Mouse (Mus musculus): ENCODE measurements at regions not wholly inside any gene's neighbourhood (a gene's known extent, or its start where the extent isn't known, plus 50 kb on each side); places are given as distances from the start of the nearest gene placed in this dataset.

- Histone ChIP-seq H3K27ac (no peak overlapping the region), H3K9me3 (ENCODE audit: control insufficient read depth, low read length) (no peaks in the 10 kb centered on the region), H3K9ac (replicated peaks) (no peak overlapping the region), H3K4me3 (ENCODE audit: insufficient read depth in 1 of 2, low read depth in 2 of 2, low read length in 2 of 2) (no peak overlapping the region), H3K27me3 (ENCODE audit: control insufficient read depth, insufficient read depth, low read length) (no peaks in the 10 kb centered on the region), H3K36me3 (replicated peaks; ENCODE audit: control insufficient read depth, insufficient read depth, low read depth) (no peaks in the 10 kb centered on the region), H3K4me1 (replicated peaks; ENCODE audit: control insufficient read depth in 2 of 2, insufficient read depth in 2 of 2, low read length in 1 of 2) (no peaks in the 10 kb centered on the region), H3K4me2 (ENCODE audit: low read depth) (no peak overlapping the region)
- no peak for TF ChIP-seq EP300 (IDR thresholded peaks at IDR 0.05; ENCODE audit: low read depth)
- TF ChIP-seq CTCF (IDR thresholded peaks at IDR 0.05; ENCODE audit: low read depth), result no peak
- DNase-seq (ENCODE audit: low read depth in 3 of 3, low spot score in 3 of 3), result no peak
- 27% methylated on average over 5 of the region's 5 CpGs for WGBS (ENCODE audit: insufficient replicate concordance)
- ATAC-seq (ENCODE audit: insufficient read depth), result no peak
Observed at GRCm38 (mm10) chr12:54533134-54533533, 123.2 kb downstream of the Sptssa start.

- Histone ChIP-seq H3K9ac (replicated peaks) (no peak overlapping the region), H3K4me2 (ENCODE audit: low read depth) (no peak overlapping the region), H3K36me3 (replicated peaks; ENCODE audit: control insufficient read depth, insufficient read depth, low read depth) (no peaks in the 10 kb centered on the region), H3K9me3 (ENCODE audit: control insufficient read depth, low read length) (no peaks in the 10 kb centered on the region), H3K27me3 (ENCODE audit: control insufficient read depth, insufficient read depth, low read length) (no peaks in the 10 kb centered on the region), H3K27ac (no peak overlapping the region), H3K4me1 (replicated peaks; ENCODE audit: control insufficient read depth in 2 of 2, insufficient read depth in 2 of 2, low read length in 1 of 2) (no peaks in the 10 kb centered on the region), H3K4me3 (ENCODE audit: insufficient read depth in 1 of 2, low read depth in 2 of 2, low read length in 2 of 2) (no peak overlapping the region)
- 62% methylated on average over 8 of the region's 8 CpGs for WGBS (ENCODE audit: insufficient replicate concordance)
- TF ChIP-seq EP300 (IDR thresholded peaks at IDR 0.05; ENCODE audit: low read depth) (no peak), CTCF (IDR thresholded peaks at IDR 0.05; ENCODE audit: low read depth) (no peak)
- ATAC-seq (ENCODE audit: insufficient read depth) (no peak), DNase-seq (ENCODE audit: low read depth in 3 of 3, low spot score in 3 of 3) (no peak)
Observed at GRCm38 (mm10) chr12:54532062-54532461, 124.3 kb downstream of the Sptssa start.

GRCm38 (mm10) chr12:54528046-54528445 lies 128.3 kb downstream of the Sptssa start:
- Histone ChIP-seq H3K27me3 (ENCODE audit: control insufficient read depth, insufficient read depth, low read length) (no peaks in the 10 kb centered on the region), H3K36me3 (replicated peaks; ENCODE audit: control insufficient read depth, insufficient read depth, low read depth) (no peaks in the 10 kb centered on the region), H3K9me3 (ENCODE audit: control insufficient read depth, low read length) (no peaks in the 10 kb centered on the region), H3K4me2 (ENCODE audit: low read depth) (no peak overlapping the region), H3K27ac (no peak overlapping the region), H3K4me1 (replicated peaks; ENCODE audit: control insufficient read depth in 2 of 2, insufficient read depth in 2 of 2, low read length in 1 of 2) (no peaks in the 10 kb centered on the region), H3K9ac (replicated peaks) (no peak overlapping the region), H3K4me3 (ENCODE audit: insufficient read depth in 1 of 2, low read depth in 2 of 2, low read length in 2 of 2) (no peak overlapping the region)
- no peak for ATAC-seq (ENCODE audit: insufficient read depth)
- TF ChIP-seq CTCF (IDR thresholded peaks at IDR 0.05; ENCODE audit: low read depth) (no peak), EP300 (IDR thresholded peaks at IDR 0.05; ENCODE audit: low read depth) (no peak)
- DNase-seq (ENCODE audit: low read depth in 3 of 3, low spot score in 3 of 3), result no peak

GRCm38 (mm10) chr12:54527577-54527976 lies 128.8 kb downstream of the Sptssa start:
- Histone ChIP-seq H3K9ac (replicated peaks) (no peak overlapping the region), H3K4me2 (ENCODE audit: low read depth) (no peak overlapping the region), H3K27ac (no peak overlapping the region), H3K36me3 (replicated peaks; ENCODE audit: control insufficient read depth, insufficient read depth, low read depth) (no peaks in the 10 kb centered on the region), H3K9me3 (ENCODE audit: control insufficient read depth, low read length) (no peaks in the 10 kb centered on the region), H3K4me1 (replicated peaks; ENCODE audit: control insufficient read depth in 2 of 2, insufficient read depth in 2 of 2, low read length in 1 of 2) (no peaks in the 10 kb centered on the region), H3K27me3 (ENCODE audit: control insufficient read depth, insufficient read depth, low read length) (no peaks in the 10 kb centered on the region), H3K4me3 (ENCODE audit: insufficient read depth in 1 of 2, low read depth in 2 of 2, low read length in 2 of 2) (no peak overlapping the region)
- ATAC-seq (ENCODE audit: insufficient read depth), result no peak
- TF ChIP-seq EP300 (IDR thresholded peaks at IDR 0.05; ENCODE audit: low read depth) (no peak), CTCF (IDR thresholded peaks at IDR 0.05; ENCODE audit: low read depth) (no peak)
- DNase-seq (ENCODE audit: low read depth in 3 of 3, low spot score in 3 of 3), result no peak
- 57% methylated on average over 2 of the region's 2 CpGs for WGBS (ENCODE audit: insufficient replicate concordance)

GRCm38 (mm10) chr12:54520406-54520805 lies 136.0 kb downstream of the Sptssa start:
- Histone ChIP-seq H3K27ac (no peak overlapping the region), H3K4me3 (ENCODE audit: insufficient read depth in 1 of 2, low read depth in 2 of 2, low read length in 2 of 2) (no peak overlapping the region), H3K27me3 (ENCODE audit: control insufficient read depth, insufficient read depth, low read length) (no peaks in the 10 kb centered on the region), H3K4me1 (replicated peaks; ENCODE audit: control insufficient read depth in 2 of 2, insufficient read depth in 2 of 2, low read length in 1 of 2) (no peaks in the 10 kb centered on the region), H3K9me3 (ENCODE audit: control insufficient read depth, low read length) (no peaks in the 10 kb centered on the region), H3K9ac (replicated peaks) (no peak overlapping the region), H3K4me2 (ENCODE audit: low read depth) (no peak overlapping the region), H3K36me3 (replicated peaks; ENCODE audit: control insufficient read depth, insufficient read depth, low read depth) (no peaks in the 10 kb centered on the region)
- 45% methylated on average over 4 of the region's 4 CpGs for WGBS (ENCODE audit: insufficient replicate concordance)
- no peak for TF ChIP-seq EP300 (IDR thresholded peaks at IDR 0.05; ENCODE audit: low read depth)
- no peak for TF ChIP-seq CTCF (IDR thresholded peaks at IDR 0.05; ENCODE audit: low read depth)
- ATAC-seq (ENCODE audit: insufficient read depth), result no peak
- DNase-seq (ENCODE audit: low read depth in 3 of 3, low spot score in 3 of 3), result no peak
